Comparison of ENCODE assay signal across 4 mouse cellular contexts in genomic region chr4:141567174-141567573, GRCm38 (mm10). TPM values are rescaled to one million over a fixed set of nuclear protein-coding genes. Genes with fewer than 3 reads are reported as not detected.
"Had no signal": no experiment of that assay in that cellular context is flagged by ENCODE, and none has a peak within 500 bp of the region (broad histone marks: within the 10 kb centered on the region; RNA-seq: fewer than 3 reads in every experiment).

No protein-coding gene starts in this region.

RNA-seq across cellular contexts. Expression of gene Fblim1, which starts 38.7 kb away (rescaled TPM):
- total RNA-seq: megakaryocyte, adult 5-6 weeks; megakaryocyte-erythroid progenitor cell, adult 5-6 weeks had no signal

RNA-seq across cellular contexts. Expression of gene Slc25a34, which starts 56.4 kb away (rescaled TPM):
- total RNA-seq: megakaryocyte, adult 5-6 weeks; megakaryocyte-erythroid progenitor cell, adult 5-6 weeks had no signal
- polyA plus RNA-seq: lung, embryonic 14.5 days; neural tube, embryonic 11.5 days had no signal
